Mouse (Mus musculus) T-cell, adult 2 months (primary cell): ENCODE results near the gene Olfr1079.
"Not testable (repeated sequence)": the region's sequence is repeated elsewhere in the genome, so short reads cannot be mapped to it uniquely, and the experiment has no call there.

Source experiments
- DNase-seq: peaks from one replicate; pipeline ENCODE4 v3.0.0; 2022; ENCODE audit warnings: low spot score

The Olfr1079 gene

DNA sequence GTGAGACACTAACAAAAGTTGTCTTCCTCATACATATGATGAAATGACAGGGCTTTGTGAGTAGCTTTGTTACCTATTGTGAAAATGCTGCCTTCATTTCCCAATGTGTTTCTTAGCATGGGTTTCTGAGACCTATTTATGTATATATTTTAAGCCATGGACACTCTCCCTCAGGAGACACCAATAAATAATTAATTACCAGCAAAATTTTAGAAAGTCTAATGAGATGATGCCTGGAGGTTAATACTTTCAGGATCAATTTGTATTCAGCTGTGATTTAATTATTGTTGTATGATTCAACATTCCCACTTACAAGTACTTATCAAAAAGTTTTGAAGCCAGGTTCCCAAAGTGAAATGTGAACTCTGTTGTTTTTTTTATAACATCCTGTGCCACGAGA lies at the start of gene Olfr1079:
TSS of gene Olfr1079 (minus strand) at position 101 of the 400 bp plus-strand sequence.
- DNase-seq = no peak

DNA sequence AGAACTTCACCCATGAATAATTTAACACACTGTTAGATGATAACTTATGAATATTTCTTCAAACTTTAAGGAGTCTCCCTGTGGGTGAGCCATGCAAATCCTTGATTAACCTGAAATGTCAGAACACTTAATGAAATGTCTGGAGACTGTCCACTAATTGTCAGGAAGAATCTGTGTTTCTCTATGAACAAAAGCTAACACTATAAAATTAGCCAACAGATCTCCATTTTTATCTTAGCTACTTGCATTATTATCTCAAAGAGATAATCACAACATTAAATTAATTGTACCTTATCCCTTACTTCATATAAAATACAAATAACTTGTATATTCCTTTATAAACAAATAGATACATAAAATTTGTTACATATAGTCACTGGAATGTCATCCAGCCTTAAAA lies 15.9 kb upstream of the Olfr1079 start, which contains the start of gene Olfr1080:
TSS of gene Olfr1080 (minus strand) at position 101 of the 400 bp plus-strand sequence.
- DNase-seq = not testable (repeated sequence)

DNA sequence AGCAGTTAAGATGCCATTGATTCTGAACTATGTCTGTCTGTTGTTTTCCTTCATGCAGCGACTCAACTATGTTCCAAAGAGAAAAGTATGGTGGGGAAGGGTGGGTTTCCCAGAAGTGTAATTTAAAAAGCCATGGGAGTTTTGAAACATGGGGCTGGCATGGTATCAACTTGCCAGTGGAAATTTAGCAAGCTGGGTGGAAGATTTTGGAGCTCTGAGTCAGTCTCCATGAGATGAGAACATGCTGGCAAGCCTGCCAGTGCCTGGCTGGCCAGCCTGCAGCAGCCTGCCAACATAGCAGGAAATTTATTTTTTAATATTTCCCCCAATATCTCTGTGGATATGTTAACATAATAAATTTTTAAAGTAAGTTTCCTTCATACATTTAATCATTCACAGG lies 11.3 kb downstream of the Olfr1079 start:
- DNase-seq = no peak

DNA sequence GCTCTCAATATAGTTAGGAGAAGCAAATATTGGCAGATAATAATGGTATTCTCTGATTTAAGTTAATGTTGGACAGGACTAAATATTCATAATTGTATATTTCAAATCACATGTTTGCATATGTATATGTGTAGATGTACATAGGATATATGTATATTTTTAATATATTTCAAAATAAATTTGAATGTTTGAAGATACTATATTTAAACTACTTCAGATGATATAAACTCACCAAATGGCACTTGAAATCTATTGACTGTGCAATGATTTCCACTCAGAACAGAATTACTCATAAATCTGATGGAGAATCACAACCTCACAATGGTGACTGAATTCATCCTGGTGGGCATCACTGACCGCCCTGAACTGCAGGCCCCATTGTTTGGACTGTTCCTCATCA lies 34.1 kb downstream of the Olfr1079 start, which contains the start of gene Olfr1076:
TSS of gene Olfr1076 (plus strand) at position 301 of the 400 bp plus-strand sequence.
- DNase-seq = no peak

DNA sequence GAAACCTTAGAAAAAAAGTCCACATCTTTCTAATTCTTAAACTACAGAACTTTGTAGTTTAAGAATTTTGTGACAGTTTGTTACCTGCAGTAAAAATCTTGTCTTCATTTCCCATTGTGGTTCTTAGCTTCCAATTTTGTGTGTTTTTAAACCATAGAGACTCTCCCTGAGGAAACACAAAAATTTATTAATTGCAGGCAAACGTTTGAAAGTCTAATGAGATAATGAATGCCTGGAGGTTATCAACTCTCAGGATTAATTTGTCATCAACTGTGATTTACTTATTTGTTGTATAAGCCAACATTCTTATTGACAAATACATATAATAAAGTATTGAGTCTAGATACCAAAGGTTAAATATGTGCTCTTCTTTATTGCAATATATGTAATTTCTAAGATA lies 55.0 kb downstream of the Olfr1079 start, which contains the start of gene Olfr228:
TSS of gene Olfr228 (minus strand) at position 101 of the 400 bp plus-strand sequence.
- DNase-seq = no peak
